Mouse (Mus musculus) gastrocnemius, adult 8-10 months (tissue): ENCODE measurements around the gene Frmd4b. TPM values are rescaled to one million over a fixed set of nuclear protein-coding genes. Genes with fewer than 3 reads are reported as not detected.
"Not testable (repeated sequence)": the region's sequence is repeated elsewhere in the genome, so short reads cannot be mapped to it uniquely, and the experiment has no call there.

Experiments
- DNase-seq, 2 experiments: peaks; one replicate each; pipeline ENCODE4 v3.0.0; 2022; ENCODE audit warnings: low spot score in 2 of 2
- total RNA-seq, 4 experiments: library from RNA; stranded (reverse); gene quantifications; 2 replicates each; pipeline ENCODE4 v1.2.4; 2022

The Frmd4b gene
- total RNA-seq, 4 experiments from 2014 or later = 2.6 to 6.5 (median 4.7) TPM

DNA sequence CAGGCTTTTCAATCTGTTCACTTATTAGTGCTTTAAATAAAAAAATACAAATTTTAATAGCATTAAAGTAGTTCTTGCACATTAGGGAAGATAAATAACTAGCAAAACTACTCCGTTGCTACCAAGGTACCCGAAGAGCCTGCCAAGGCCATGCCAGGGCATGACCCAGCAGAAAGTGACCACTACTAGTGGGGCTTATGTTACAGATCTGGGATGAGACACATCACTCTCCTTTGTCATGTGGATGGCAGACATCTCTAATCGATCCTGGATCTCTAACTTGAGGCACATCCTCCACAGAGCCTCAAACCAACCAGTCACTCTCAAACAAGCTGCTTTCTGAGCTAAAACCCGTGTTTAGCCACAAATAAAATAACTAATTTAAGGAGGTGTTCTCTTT, 350.7 kb downstream of the Frmd4b start:
- DNase-seq = peak in 1 of 2 experiments; percentile 30

DNA sequence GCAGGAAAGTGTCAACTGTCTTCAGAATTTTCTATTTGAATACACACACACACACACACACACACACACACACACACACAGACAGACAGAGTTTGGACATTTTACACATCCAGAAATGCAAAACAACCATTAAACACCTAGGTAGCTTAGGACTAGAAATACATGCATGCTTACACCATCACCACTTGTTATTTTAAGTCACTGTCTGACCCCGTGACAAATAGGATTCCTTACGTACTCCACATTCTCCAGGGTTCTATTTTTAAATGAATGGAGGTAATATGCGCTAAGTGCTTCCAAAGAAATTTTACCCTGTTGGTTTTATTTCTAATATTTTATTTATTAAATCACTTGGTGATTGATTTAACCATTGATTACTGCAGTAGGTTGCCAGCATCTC, 351.6 kb downstream of the Frmd4b start:
- DNase-seq = no peak

DNA sequence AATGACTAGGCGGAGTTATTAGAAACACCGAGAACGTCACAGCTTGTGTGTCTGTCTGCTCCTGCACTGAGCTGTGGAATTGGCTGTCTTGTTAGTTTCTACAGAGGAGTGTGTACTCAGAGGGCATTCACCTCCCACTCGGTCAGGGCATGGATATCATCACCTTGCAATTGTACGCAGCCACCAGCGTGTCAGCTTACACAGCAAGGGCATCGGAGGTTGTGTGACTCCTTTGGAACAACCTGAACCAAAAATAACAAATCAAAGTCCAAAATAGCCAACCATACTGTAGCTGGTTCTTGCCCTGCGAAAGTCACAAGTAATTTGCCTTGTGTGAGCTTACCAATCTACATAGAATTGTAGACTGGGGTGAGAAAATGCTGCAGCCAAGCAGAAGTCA, 352.1 kb downstream of the Frmd4b start:
- peak in 1 of 2 experiments; percentile 20 for DNase-seq

DNA sequence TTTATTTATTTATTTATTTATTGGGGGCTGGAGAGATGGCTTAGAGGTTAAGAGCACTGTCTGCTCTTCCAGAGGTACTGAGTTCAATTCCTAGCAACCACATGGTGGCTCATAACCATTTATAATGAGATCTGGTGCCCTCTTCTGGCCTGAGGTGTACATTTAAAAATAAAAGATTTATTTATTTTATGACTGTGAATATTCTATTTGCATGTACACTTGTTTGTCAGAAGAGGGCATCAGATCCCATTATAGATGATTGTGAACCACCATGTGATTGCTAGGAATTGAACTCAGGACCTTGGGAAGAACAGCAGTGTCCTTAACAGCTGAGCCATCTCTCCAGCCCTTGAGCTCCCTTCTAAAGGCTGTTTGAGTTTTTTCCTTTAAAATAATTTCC, 353.6 kb downstream of the Frmd4b start:
- DNase-seq = not testable (repeated sequence)

DNA sequence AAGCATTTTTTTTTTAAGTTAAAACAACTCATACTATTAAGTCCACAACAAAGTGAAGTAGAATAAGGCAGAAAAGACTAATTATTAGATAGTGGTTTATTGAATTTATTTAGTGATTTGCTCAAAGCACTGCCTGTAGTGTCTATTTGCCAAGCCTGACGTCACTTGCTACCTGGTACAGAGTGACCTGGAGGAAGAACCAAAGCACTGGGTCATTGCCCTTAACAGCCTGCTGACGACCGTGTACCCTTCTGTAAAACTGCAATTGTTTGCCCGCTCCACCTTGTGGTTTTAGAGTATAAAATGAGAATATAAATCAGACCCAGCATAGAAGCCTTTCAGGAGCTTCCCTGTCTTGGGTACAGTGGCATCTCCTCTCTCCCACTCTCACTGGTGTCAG, 355.1 kb downstream of the Frmd4b start:
- no peak for DNase-seq

DNA sequence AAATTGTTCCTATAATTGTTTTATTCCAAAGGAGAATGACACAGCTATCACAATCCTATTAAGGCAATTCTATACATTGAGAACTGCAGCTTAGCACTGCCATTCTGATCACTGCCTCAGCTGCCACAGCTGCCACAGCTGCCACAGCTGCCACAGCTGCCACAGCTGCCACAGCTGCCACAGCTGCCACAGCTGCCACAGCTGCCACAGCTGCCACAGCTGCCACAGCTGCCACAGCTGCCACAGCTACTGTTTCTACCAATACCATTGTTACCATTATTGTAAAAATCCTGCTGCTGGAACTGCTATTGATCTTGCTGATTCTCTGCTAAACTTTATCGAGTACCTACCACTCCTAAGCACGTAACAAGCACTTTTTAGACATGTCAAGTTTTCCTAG, 357.4 kb downstream of the Frmd4b start:
- DNase-seq = not testable (repeated sequence)

DNA sequence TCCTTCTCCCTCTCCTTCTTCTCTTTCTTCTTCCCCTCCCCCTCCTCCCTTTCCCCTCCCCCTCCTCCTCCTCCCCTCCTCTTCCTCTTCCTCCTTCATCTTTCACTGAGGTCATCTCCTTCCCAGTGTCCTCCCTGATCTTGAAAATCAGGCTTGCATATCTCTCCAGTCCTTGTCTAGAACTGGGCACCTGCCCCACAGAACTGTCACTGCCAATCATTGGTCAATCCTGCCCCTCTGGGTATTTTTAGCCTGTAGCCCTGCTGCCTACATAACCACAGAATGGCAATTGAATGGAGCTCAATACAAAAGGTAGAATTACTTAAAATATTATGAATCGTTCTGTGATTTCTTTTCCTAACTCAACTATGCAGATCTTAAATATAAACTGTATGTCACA, 358.9 kb downstream of the Frmd4b start:
- DNase-seq = peak in 1 of 2 experiments; percentile 36

DNA sequence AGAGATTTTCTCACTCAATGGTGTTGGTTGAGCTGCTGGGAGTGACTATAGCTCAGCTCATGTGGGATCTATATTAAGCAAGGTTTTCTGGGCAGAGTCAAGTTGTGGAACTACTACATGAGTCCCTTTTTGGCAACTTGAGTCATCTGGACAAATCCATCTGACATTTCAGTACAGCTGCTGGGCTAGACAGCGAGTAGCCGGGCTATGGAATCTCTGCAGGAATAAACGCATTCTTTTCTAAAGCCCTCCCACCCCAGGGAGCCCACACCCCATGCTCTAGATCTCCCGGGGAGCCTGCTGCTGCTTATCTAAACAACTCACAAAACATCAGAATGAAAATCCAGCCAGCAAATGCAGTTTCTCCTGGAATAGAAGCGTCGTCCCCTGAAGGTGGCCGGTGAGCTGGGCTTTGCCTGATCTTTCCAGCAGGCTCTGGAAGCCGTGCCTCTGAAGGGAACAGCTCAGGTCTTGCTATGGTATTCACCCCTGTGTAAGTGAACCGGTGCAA, 364.6 kb downstream of the Frmd4b start, which contains the start of gene Lmod3:
Gene Lmod3, minus strand, starts transcription at position 49 of the 511 bp plus-strand sequence.
- peak; percentile 36 to 40 for DNase-seq

DNA sequence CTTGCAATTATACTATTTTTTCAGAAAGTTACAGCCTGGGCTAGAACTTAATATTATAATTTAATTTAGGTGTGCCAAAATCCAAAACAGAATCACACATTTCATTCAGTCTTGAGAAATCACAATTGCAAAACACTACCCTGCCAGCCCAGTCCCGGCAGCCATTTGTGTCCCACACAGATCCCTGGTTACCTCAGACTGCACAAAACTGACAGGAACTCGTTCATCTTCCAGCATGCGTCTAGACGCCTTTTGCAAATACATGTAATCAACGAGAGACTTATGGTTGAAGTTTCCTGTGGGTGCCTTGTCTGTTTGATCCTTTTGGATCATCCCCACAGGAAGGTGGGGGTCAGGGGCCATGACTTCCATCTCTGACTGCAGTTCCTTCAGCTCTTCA, 365.3 kb downstream of the Frmd4b start:
- no peak for DNase-seq

DNA sequence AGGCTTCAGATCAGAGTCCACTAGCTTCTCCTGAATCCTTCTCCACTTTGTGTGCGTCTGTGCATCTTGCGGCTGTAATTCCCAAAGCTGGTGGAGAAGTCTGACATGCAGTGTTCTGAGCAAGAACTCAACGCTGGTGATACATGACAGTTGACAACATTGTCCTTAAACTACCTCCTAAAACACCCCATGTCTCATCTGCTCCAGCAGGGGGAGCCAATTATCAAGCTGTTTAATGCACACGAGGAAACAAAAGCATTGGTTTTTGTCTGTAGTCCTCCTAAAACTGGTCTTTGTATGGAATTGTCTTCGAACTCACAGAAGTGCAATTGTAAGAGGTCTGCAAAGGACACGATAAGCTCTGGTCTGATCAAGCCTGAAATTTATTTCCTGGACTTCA, 366.4 kb downstream of the Frmd4b start:
- peak; percentile 48 to 50 for DNase-seq

DNA sequence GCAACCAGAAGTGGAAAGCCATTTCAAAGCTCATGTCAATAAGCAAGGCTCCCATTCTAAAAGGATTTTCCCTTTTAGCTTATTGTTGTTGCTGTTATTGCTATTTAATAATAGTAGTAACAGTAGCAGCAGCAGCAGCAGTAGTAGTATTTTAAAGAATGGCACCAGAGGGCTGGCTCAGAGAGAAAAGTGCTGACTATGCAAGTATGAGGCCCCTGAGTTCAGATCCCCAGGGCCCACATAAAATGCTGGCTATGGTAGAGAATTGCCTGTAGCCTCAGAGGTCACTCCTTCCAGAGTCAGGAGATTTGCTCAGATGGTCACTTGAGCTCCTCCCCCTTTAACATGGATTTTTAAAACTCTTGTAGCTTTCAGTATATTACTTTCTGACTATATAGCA, 372.1 kb downstream of the Frmd4b start:
- no peak for DNase-seq

DNA sequence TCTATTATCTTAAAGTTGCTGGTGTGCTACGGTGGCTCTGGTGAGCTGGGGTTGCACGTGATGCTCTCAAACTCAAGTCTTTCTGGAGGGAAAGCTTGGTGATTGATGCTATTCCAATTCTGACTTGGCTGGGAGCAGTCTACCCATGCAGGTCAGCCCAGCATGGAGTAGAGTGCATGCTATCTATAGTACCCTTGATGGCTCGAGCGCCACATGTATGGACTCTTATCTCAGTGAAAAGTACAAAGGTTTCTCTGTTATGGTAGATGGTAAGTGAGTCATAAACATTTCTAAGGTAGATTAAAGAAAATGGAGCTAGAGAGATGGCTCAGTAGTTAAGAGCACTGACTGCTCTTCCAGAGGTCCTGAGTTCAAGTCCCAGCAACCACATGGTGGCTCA, 374.8 kb downstream of the Frmd4b start:
- DNase-seq = no peak

DNA sequence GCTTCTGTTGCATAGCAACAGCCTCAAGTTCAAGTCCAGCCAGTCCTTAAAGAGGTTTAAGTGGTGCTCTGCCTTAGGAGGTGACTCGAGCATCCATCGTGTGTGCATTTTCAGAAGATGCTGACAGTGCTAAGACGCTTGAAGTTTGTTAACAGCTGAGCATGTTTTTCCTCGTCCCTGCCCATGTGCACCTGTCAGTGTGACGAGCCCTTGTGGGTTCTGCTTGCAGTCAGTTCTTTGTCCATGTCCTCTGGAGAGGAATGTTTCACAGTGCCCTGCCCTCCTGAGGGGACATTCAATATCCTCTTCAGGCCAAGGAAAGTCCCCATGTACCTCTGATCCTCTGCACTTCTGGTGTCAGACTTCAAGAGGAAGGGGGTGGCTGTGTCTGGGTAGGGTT, 377.2 kb downstream of the Frmd4b start:
- no peak for DNase-seq

DNA sequence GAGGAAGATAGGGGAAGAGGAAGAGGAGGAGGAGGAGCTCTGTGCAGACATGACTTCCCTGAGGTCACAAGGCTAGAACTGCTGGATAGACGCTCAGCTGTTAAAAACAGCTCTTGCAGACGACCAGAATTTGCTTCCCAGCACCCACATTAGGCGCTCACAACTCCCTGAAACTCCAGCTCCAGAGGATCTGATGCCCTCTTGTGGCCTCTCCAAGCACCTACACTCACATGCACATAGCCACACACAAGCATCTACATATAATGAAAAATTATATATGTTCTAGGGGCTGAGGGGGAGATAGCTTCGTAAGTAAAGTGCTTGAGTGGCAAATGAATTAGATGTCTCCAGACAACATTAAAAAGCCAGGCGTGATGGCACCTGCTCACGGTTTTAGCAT, 378.0 kb downstream of the Frmd4b start:
- no peak for DNase-seq

Other genes with a start within 250 kb of the Frmd4b start
- 10 to 100 TPM; 14.2 to 23.8 (median 16.7) TPM for gene Mitf, start 189.5 kb upstream of the Frmd4b start, total RNA-seq